Mouse (Mus musculus): ENCODE measurements around the gene Ninj1.

DNA sequence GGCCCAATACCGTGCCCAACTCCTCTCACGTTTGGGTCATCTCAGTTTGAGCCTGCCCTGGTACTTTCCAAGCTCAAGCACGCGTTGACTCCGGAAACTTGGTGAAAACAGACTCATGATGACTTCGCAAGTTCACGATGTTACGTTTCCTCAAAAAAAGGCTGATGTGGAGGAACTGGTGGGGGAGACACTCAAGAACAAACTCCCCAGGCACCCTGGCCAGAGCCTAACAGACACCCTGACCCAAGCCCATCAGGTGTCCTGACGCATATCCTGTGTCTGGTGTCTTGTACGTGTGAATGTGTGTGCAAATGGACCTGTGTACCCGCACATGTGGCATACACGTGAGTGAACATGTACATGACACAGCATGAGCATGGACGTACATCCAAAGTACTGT lies 13.4 kb downstream of the Ninj1 start:
- TF ChIP-seq CTCF (conservative IDR thresholded peaks at IDR 0.05; ENCODE audit: insufficient read depth, insufficient read length, low read depth, low read length) (no peak), POLR2A (IDR thresholded peaks at IDR 0.05; ENCODE audit: low read depth, low read length) (no peak)
